Mouse (Mus musculus): ENCODE data around the gene Adora1.
"Not testable (repeated sequence)": the region's sequence is repeated elsewhere in the genome, so short reads cannot be mapped to it uniquely, and the experiment has no call there.

Gene Adora1

GRCm38 (mm10) chr1:134235391-134235921 lies at the start of gene Adora1:
Gene Adora1, minus strand, starts transcription at chr1:134235431.
- DNase-seq, result no peak

GRCm38 (mm10) chr1:134283108-134283507 lies 47.9 kb upstream of the Adora1 start:
- DNase-seq, result no peak

GRCm38 (mm10) chr1:134282342-134282741 lies 47.1 kb upstream of the Adora1 start:
- DNase-seq, result no peak

- DNase-seq, result no peak
These were observed 46.3 kb upstream of the Adora1 start for GRCm38 (mm10) chr1:134281563-134281962.

GRCm38 (mm10) chr1:134280174-134280573 lies 44.9 kb upstream of the Adora1 start:
- no peak for DNase-seq

- DNase-seq, result no peak
These were observed 41.6 kb upstream of the Adora1 start for GRCm38 (mm10) chr1:134276823-134277222.

GRCm38 (mm10) chr1:134275616-134276464 lies 40.6 kb upstream of the Adora1 start:
- no peak for DNase-seq

- DNase-seq, result no peak
These were observed 39.3 kb upstream of the Adora1 start for GRCm38 (mm10) chr1:134274483-134274920.

GRCm38 (mm10) chr1:134273493-134274395 lies 38.5 kb upstream of the Adora1 start:
- DNase-seq, result no peak

- no peak for DNase-seq
These were observed 37.6 kb upstream of the Adora1 start for GRCm38 (mm10) chr1:134272754-134273250.

GRCm38 (mm10) chr1:134270026-134270425 lies 34.8 kb upstream of the Adora1 start:
- no peak for DNase-seq

- DNase-seq, result no peak
These were observed 30.6 kb upstream of the Adora1 start for GRCm38 (mm10) chr1:134265797-134266196.

GRCm38 (mm10) chr1:134264341-134264740 lies 29.1 kb upstream of the Adora1 start:
- DNase-seq, result no peak

GRCm38 (mm10) chr1:134249681-134250080 lies 14.4 kb upstream of the Adora1 start:
- not testable (repeated sequence) for DNase-seq

- no peak for DNase-seq
These were observed 11.4 kb upstream of the Adora1 start for GRCm38 (mm10) chr1:134246590-134246989.

- no peak for DNase-seq
These were observed 9.9 kb upstream of the Adora1 start for GRCm38 (mm10) chr1:134245004-134245717.

GRCm38 (mm10) chr1:134243948-134244914 lies 9.0 kb upstream of the Adora1 start:
- DNase-seq, result peak; percentile 85

- no peak for DNase-seq
These were observed 8.3 kb upstream of the Adora1 start for GRCm38 (mm10) chr1:134243505-134243904.

- no peak for DNase-seq
These were observed 7.1 kb upstream of the Adora1 start for GRCm38 (mm10) chr1:134242286-134242685.

GRCm38 (mm10) chr1:134241298-134241697 lies 6.1 kb upstream of the Adora1 start:
- no peak for DNase-seq

GRCm38 (mm10) chr1:134240701-134241100 lies 5.5 kb upstream of the Adora1 start:
- no peak for DNase-seq
